Mouse (Mus musculus): ENCODE data around the gene Golph3. TPM values are rescaled to one million over a fixed set of nuclear protein-coding genes. Genes with fewer than 3 reads are reported as not detected.

Golph3 gene
- polyA plus RNA-seq, 1 experiment = 208 TPM

DNA sequence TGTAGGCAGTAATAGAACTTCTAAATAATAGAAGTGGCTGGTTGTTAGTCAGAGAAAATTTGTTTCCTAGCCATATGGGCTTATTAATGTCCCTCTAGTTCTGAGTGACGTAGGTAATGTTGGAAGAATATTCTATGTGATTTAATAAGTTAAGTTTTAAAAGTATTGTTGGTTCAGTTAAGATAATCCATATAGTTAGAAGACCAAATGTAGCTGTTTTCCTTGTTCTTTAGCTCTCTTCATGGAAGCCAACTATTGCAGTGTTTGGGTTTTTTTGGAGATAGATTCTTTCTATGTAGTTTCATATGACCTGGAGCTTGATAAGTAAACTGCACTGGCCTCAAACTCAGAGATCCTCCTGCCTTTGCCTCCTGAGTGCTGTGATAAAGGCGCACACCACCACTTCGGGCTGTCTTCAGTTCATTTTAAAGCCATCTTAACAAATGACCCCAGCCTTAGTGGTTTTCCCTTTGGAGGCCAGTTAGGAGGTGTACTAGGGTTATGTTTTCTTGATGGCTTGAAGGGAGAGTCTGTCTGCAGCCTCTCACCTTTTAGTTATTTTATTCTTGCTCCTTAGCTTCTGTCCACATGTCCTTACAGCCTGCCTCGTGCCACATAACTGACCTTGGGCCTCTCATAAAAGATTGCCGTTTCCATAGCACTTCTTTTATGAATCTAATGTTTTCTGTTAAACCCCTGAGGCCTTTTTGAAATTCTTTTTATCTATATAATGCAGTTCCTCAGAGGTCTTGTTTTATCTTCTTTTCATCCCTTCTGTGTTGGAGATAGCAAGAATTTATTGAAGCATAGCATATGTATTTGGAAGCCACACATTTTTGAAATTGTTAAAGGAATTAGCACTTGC, 19.5 kb downstream of the Golph3 start:
- Histone ChIP-seq H3K4me1 (ENCODE audit: control insufficient read depth, insufficient read depth, low read length) (peaks cover 7% of the 10 kb centered on the region), H3K4me3 (ENCODE audit: insufficient read depth, low read depth, low read length) (no peak overlapping the region), H3K27ac (ENCODE audit: insufficient read depth, low read depth, low read length) (no peak overlapping the region)
- 54% methylated on average over 5 of the region's 5 CpGs for WGBS
- TF ChIP-seq CTCF (IDR thresholded peaks at IDR 0.05; ENCODE audit: insufficient read depth, low read depth, low read length) (no peak), POLR2A (IDR thresholded peaks at IDR 0.05; ENCODE audit: insufficient read depth, low read depth, low read length) (no peak)

DNA sequence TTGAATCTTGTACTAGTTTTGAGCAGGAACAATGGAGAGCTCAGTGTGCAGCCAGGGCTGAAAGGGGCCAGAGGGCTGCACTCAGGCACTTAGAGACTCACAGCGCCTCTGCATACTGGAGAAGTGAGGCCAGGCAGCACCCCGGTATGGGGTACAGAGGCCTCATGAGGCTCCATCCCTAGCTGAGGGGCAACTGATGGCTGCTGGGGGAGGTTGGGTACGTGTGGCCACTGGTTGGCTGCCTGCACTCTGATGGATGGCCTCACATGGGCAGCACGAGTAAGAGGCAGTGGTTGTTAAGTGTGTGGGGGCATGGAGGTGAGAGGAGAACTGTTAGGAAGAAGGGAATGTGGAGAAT, 20.1 kb downstream of the Golph3 start:
- 33% methylated on average over 4 of the region's 4 CpGs for WGBS
- Histone ChIP-seq H3K4me1 (ENCODE audit: control insufficient read depth, insufficient read depth, low read length) (peaks cover 6% of the 10 kb centered on the region), H3K27ac (ENCODE audit: insufficient read depth, low read depth, low read length) (no peak overlapping the region), H3K4me3 (ENCODE audit: insufficient read depth, low read depth, low read length) (no peak overlapping the region)
- TF ChIP-seq CTCF (IDR thresholded peaks at IDR 0.05; ENCODE audit: insufficient read depth, low read depth, low read length) (no peak), POLR2A (IDR thresholded peaks at IDR 0.05; ENCODE audit: insufficient read depth, low read depth, low read length) (no peak)

DNA sequence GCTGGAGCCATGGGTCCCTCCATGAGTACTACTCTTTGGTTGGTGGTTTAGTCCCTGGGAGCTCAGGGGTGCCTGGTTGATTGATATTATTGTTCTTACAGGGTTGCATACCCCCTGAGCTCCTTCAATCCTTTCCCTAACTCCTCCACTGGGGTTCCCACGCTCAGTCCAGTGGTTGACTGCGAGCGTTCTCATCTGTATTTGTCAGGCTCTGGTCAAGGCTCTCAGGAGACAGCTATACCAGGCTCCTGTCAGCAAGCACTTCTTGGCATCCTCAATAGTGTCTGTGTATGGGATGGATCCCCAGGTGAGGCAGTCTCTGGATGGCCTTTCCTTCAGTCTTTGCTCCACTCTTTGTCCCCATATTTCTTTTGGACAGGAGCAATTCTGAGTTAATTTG, 25.7 kb downstream of the Golph3 start:
- Histone ChIP-seq H3K27ac (ENCODE audit: insufficient read depth, low read depth, low read length) (no peak overlapping the region), H3K4me3 (ENCODE audit: insufficient read depth, low read depth, low read length) (no peak overlapping the region), H3K4me1 (ENCODE audit: control insufficient read depth, insufficient read depth, low read length) (peaks cover 6% of the 10 kb centered on the region; the same call in 1 of the 2 replicates)
- TF ChIP-seq CTCF (IDR thresholded peaks at IDR 0.05; ENCODE audit: insufficient read depth, low read depth, low read length) (no peak), POLR2A (IDR thresholded peaks at IDR 0.05; ENCODE audit: insufficient read depth, low read depth, low read length) (no peak)
- WGBS = 90% methylated on average over 3 of the region's 3 CpGs

DNA sequence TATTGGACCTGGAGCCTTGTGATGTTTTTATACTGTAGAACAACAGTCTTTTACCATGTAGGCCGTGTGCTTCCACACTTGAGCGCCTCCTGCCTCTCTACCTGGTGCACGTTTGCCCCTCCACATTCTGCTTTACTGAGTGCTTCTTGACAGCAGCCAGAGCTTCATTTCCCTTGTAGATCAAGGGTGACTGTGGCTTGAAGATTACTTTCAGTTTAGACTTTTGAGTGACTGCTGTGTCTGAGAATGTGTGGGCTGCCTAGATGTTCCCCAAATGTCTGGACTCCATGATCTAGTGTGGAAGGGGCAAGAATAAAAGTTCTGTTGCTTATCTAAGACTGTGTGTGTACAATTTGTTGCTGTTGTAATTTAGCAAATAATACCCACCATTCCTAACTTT, 27.7 kb downstream of the Golph3 start:
- Histone ChIP-seq H3K4me1 (ENCODE audit: control insufficient read depth, insufficient read depth, low read length) (peaks cover 6% of the 10 kb centered on the region; the same call in 1 of the 2 replicates), H3K27ac (ENCODE audit: insufficient read depth, low read depth, low read length) (no peak overlapping the region), H3K4me3 (ENCODE audit: insufficient read depth, low read depth, low read length) (no peak overlapping the region)
- TF ChIP-seq CTCF (IDR thresholded peaks at IDR 0.05; ENCODE audit: insufficient read depth, low read depth, low read length) = no peak
- TF ChIP-seq POLR2A (IDR thresholded peaks at IDR 0.05; ENCODE audit: insufficient read depth, low read depth, low read length) = no peak
- 90% methylated on average over 3 of the region's 3 CpGs for WGBS

DNA sequence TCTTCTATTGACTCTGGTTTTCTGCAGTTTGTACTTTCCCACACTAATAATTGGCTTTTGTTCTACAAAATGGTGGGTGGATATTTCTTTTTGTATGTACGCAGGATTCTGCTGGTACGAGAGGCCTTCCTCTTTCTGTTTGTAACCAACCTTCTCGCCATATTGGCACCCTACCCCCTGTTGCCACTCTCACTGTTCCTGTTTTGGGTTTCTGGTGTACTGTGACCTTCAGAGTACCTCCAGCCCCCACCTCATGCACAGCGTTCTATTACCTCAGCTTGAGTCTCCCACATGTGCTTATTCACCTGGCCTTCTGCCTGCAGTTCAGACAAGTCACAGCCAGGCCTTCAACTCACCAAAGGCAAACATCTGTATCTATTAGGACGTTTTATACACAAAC, 28.6 kb downstream of the Golph3 start:
- WGBS = 48% methylated on average over 5 of the region's 5 CpGs
- Histone ChIP-seq H3K4me1 (ENCODE audit: control insufficient read depth, insufficient read depth, low read length) (peaks cover 6% of the 10 kb centered on the region; the same call in 1 of the 2 replicates), H3K4me3 (ENCODE audit: insufficient read depth, low read depth, low read length) (no peak overlapping the region), H3K27ac (ENCODE audit: insufficient read depth, low read depth, low read length) (no peak overlapping the region)
- TF ChIP-seq CTCF (IDR thresholded peaks at IDR 0.05; ENCODE audit: insufficient read depth, low read depth, low read length) = no peak
- TF ChIP-seq POLR2A (IDR thresholded peaks at IDR 0.05; ENCODE audit: insufficient read depth, low read depth, low read length) = no peak

DNA sequence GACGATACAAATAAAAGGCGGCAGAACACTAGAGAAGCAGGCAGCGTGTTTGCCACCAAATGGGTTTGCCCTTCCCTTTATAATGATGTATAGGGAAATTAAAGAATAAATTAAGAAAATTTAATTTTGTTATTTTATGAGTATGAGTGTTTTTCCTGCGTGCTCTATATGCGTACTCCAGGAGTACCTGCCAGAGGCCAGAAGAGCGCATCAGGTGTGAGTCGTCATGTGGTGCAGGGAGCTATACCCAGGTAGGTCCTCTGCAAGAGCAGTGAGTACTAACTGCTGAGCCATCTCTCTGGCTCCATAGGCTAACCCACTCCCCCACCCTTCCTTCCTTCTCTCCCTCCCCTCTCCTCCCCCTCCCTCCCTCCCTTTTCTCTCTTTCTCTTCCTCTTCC, 30.2 kb downstream of the Golph3 start:
- Histone ChIP-seq H3K27ac (ENCODE audit: insufficient read depth, low read depth, low read length) (no peak overlapping the region), H3K4me1 (ENCODE audit: control insufficient read depth, insufficient read depth, low read length) (peaks cover 4% of the 10 kb centered on the region; the same call in 1 of the 2 replicates), H3K4me3 (ENCODE audit: insufficient read depth, low read depth, low read length) (no peak overlapping the region)
- 93% methylated on average over 7 of the region's 7 CpGs for WGBS
- no peak for TF ChIP-seq POLR2A (IDR thresholded peaks at IDR 0.05; ENCODE audit: insufficient read depth, low read depth, low read length)
- TF ChIP-seq CTCF (IDR thresholded peaks at IDR 0.05; ENCODE audit: insufficient read depth, low read depth, low read length) = no peak

DNA sequence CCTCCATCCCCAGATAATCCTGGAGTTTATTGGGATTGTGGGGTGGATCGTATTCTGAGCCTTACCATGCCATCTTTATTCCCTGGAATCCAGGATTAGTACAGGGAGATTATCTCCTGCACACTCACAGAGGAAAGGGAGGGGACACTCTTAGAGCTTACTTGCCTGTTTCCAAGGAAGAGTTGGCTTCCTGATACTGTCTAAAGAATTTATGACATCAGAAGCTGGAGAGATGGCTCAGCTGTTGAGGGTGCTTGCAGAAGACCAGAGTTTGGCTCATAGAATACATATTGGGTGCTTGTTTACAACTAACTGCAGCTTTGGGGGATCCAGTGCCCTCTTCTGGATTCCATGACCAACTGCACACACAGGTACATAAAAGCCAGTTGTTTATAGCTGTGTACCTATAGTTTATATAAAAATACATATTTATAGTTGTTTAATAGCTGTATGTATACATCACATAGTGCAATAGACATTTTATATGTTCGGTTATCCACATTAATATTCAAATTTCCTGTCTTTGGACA, 33.1 kb downstream of the Golph3 start:
- Histone ChIP-seq H3K4me3 (ENCODE audit: insufficient read depth, low read depth, low read length) (no peak overlapping the region), H3K27ac (ENCODE audit: insufficient read depth, low read depth, low read length) (no peak overlapping the region), H3K4me1 (ENCODE audit: control insufficient read depth, insufficient read depth, low read length) (peaks cover 4% of the 10 kb centered on the region; the same call in 1 of the 2 replicates)
- no peak for TF ChIP-seq POLR2A (IDR thresholded peaks at IDR 0.05; ENCODE audit: insufficient read depth, low read depth, low read length)
- no peak for TF ChIP-seq CTCF (IDR thresholded peaks at IDR 0.05; ENCODE audit: insufficient read depth, low read depth, low read length)
- WGBS = 96% methylated on average over 2 of the region's 2 CpGs

DNA sequence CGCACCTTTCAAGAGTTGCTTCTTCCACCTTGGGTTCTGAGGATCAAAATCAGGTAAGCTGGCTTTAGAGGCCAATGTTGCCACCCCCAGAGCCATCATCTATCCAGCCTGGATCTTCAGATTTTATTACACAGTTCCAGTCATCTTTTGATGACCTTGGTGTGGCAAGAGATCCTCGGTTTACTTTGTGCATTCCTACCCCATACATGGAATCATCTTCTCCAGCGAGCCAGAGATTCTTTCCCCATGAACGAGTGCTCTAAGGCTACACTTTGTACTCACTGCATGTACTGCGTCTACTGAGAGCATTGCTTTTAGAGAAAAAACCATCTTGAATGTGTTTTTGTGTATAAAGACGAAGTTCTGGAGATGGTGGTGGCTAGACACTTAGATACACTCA, 34.0 kb downstream of the Golph3 start:
- Histone ChIP-seq H3K4me1 (ENCODE audit: control insufficient read depth, insufficient read depth, low read length) (no peaks in the 10 kb centered on the region), H3K27ac (ENCODE audit: insufficient read depth, low read depth, low read length) (no peak overlapping the region), H3K4me3 (ENCODE audit: insufficient read depth, low read depth, low read length) (no peak overlapping the region)
- 79% methylated on average over 6 of the region's 6 CpGs for WGBS
- TF ChIP-seq CTCF (IDR thresholded peaks at IDR 0.05; ENCODE audit: insufficient read depth, low read depth, low read length) = no peak
- TF ChIP-seq POLR2A (IDR thresholded peaks at IDR 0.05; ENCODE audit: insufficient read depth, low read depth, low read length) = no peak

DNA sequence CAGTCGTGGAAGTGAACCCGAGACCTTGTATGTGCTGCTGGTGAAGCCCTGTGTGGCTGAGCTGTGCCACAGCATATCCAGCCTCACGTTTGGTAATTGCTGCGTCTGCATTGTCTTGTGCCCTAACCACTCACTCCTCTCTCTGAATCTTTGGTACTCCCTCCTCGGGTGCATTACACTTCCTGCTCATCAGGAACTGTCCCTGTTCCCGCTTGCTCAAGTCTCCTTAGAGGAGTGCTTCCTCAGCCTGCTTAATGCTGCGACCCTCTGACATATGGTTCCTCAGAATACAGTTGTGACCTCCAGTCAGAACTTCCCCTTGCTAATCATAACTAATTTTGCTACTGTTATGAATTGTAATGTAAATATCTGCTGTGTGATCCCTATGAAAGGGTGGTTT, 34.7 kb downstream of the Golph3 start:
- Histone ChIP-seq H3K4me3 (ENCODE audit: insufficient read depth, low read depth, low read length) (no peak overlapping the region), H3K4me1 (ENCODE audit: control insufficient read depth, insufficient read depth, low read length) (no peaks in the 10 kb centered on the region), H3K27ac (ENCODE audit: insufficient read depth, low read depth, low read length) (no peak overlapping the region)
- 74% methylated on average over 7 of the region's 7 CpGs for WGBS
- TF ChIP-seq CTCF (IDR thresholded peaks at IDR 0.05; ENCODE audit: insufficient read depth, low read depth, low read length) (no peak), POLR2A (IDR thresholded peaks at IDR 0.05; ENCODE audit: insufficient read depth, low read depth, low read length) (no peak)

All from olfactory bulb, adult 2 months (tissue).